Mouse (Mus musculus) megakaryocyte progenitor cell, adult 5-6 weeks (primary cell): ENCODE results near the gene Lrp5. TPM values are rescaled to one million over a fixed set of nuclear protein-coding genes. Genes with fewer than 3 reads are reported as not detected.

Experiments
- ATAC-seq: replicated peaks from 2 replicates; pipeline ENCODE4 v1.8.0; 2016; ENCODE audit warnings: mild to moderate bottlenecking, moderate TSS enrichment, inconsistent platforms; ENCODE audit not compliant: poor library complexity
- total RNA-seq, 2 experiments: library from RNA; stranded (forward) in 1 of 2; stranded (reverse) in 1 of 2; fragments of 157-497, 149-512 nt in 1 of 2; fragments of 200-1000 nt in 1 of 2; gene quantifications; 2 replicates each; pipeline versions ENCODE4 v1.2.3 to v1.2.4; 2015 to 2017

The Lrp5 gene
- 20.3 and 22.4 TPM in 2 replicates for total RNA-seq (2015)
- 17.3 and 20.4 TPM in 2 replicates for total RNA-seq (2017)

GRCm38 (mm10) chr19:3686215-3686894 is at the start of gene Lrp5:
Lrp5 (minus strand) TSS chr19:3686564.
- peak; percentile 35 for ATAC-seq

DNA sequence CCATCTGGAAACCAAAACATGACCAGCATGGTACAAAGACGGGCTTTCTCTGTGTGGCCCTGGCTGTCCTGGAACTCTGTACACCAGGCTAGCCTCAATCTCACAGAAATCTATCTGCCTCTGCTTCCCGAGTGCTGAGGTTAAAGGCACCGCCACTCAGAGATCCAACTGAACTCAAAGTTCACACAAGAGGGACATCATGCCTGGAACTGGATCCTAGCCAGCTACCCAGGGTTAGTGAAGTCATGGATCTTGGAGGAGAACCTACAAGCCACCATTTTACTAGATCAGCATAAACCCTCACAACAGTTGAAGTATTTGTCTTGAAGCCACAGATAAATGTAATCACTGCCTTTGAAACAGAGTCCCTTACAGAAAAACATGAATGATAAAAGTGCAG is 49.6 kb upstream of the Lrp5 start:
- no peak for ATAC-seq

GRCm38 (mm10) chr19:3730781-3731646 is 44.6 kb upstream of the Lrp5 start:
- 0 out of 2 replicates have a peak, but pooled peaks have one; percentile 29 for ATAC-seq

DNA sequence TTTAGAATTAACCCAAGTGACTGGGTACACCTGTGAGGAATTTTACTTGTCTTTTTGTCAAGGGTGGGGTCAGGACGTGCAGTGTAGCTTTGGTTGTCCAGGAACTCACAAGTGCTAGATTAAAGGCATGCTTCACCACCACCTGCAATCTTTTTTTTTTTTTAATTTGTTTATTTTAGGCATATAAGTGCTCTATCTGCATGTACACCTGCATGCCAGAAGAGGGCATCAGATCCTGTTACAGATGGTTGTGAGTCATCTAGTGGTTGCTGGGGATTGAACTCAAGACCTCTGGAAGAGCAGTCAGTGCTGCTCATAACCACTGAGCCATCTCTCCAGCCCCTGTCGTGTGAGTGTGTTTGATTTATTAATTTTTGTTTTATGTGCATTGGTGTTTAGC is 42.5 kb upstream of the Lrp5 start:
- ATAC-seq, result no peak

DNA sequence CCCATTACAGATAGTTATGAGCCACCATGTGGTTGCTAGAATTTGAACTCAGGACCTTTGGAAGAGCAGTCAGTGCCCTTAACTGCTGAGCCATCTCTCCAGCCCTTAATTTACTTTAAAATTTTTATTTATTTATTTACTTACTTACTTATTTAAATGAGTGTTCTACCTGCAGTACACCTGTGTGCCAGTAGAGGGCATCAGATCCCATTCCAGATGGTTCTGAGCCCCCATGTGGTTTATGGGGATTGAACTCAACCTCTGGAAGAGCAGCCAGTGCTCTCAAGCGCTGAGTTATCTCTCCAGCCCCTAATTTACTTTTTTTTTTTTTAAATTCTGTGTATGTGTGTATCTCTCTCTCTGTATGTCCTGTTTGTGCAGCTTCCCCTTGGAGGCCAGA is 38.4 kb upstream of the Lrp5 start:
- peak; percentile 69 for ATAC-seq

GRCm38 (mm10) chr19:3723904-3724303 is 37.5 kb upstream of the Lrp5 start:
- ATAC-seq, result peak; percentile 53

DNA sequence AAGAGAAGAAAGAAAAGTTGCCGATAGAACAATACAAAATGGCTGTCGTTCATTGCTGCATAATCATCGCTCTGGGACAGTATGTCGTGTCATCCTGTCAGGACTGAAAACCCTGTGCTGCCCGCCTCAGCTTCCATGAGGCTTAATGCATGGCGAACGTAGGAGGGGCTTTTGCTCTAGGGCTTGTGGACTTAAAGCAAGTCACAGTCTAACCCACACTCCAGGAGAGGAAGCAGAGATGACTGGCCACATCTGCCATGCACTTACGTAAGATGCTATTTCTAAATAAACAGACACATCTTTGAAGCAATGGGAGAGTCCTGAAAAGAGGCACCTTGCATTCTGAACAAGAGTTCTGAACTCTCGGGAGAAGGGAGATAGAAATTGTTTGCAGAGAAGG is 36.8 kb upstream of the Lrp5 start:
- peak; percentile 52 for ATAC-seq

GRCm38 (mm10) chr19:3719362-3719891 is 33.1 kb upstream of the Lrp5 start:
- peak; percentile 56 for ATAC-seq

DNA sequence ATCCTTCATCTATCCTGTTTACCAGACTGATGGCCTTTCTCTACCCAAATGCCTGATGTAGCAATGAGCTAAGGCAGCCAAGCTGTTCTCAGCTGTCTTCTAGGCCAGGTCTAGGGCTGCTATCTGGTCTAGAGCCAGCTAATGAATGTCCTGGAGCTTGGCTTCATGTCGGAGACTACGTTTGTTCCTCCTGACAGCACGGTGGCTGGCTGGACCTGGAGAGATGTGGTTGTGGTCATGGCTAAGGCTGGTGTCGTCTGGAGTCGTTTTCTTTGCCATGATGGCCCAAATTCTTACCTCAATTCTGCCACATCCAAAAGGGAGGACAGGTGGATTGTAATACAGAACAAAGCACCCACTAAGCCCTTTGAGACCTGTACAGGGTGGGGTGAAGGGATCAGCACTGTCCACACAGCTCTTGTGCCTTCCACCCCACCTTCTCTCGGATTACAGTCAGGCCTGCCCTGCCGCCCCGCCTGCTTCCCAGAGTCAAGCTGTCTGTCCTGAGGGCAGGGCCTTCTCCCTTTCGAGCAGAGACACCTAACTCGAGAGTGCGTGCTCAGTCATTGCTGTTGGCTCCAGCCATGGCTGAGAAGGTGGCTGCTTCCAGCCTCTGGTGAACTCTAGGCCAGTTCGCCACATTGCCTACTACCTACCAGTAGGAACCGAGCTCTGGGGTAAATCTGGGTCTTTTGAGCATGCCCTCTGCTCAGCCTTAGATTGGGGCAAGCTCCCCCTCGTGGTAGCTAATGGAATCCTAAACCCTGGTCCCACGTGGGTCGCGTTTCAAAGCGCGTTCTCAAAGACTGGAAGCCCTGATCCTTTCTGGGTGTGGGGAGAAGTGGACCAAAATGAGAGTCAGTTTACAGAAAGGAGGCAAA is 32.4 kb upstream of the Lrp5 start:
- ATAC-seq, result peak; percentile 72

GRCm38 (mm10) chr19:3714381-3714780 is 28.0 kb upstream of the Lrp5 start:
- ATAC-seq, result no peak

DNA sequence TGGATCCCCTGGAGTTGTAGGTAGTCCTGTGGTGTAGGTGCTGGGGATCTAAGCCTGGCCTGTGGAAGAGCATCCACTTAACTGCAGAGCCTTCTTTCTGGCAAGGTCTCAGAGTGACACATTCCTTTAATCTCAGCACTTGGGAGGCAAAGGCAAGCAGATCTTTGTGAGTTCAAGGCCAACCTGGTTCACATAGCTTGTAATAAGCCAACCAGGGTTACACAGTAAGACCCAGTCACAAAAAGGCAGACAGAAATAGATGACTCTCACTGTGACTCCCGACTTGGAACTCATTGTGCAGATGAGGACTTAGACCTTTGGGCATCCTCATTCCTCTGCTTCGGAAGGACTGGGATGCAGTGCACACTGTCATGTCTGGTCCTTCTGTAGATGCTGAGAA is 24.1 kb upstream of the Lrp5 start:
- ATAC-seq, result no peak

GRCm38 (mm10) chr19:3709013-3709787 is 22.8 kb upstream of the Lrp5 start:
- ATAC-seq, result no peak

GRCm38 (mm10) chr19:3708078-3709012 is 22.0 kb upstream of the Lrp5 start, which contains the start of gene 1810055G02Rik:
1810055G02Rik (plus strand) TSS chr19:3708293.
- peak; percentile 97 for ATAC-seq

DNA sequence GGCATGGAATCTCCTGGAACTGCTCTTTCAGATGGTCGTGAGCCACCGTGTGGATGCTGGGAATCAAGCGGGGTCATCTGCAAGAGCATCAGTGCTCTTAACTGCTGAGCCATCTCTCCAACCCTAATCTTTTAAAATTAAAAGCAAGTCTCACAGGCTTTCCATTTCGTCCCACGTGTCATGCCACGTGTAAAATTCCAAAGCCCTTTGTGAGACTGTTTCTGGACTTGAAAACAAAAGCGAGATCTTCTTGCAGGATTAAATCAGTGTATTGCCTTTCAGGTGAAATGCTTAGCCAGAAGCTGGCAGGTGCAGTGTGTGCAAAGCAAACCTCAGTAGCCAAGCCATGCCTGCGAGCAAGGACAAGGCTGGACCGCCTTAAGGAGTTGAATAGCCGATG is 21.2 kb upstream of the Lrp5 start:
- no peak for ATAC-seq

GRCm38 (mm10) chr19:3706258-3706657 is 19.9 kb upstream of the Lrp5 start:
- 0 out of 2 replicates have a peak, but pooled peaks have one; percentile 18 for ATAC-seq

DNA sequence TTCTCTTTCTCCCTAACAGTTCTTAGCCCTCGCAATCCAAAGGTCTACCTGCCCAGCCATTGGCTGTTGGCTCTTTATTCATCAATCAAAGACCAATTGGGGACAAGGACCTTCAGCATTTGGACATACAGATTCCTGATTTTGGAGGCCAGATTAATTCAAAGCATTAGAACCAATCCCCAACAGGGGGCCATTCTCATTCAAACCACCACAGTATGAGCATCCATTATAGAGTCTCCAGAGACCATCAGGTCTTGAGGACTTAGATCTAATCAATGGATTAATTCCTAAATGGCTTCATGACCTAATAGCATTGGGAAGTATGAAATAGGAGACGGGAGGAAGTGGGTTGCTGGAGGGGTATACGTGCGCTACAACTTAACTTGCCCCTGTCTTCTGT is 16.1 kb upstream of the Lrp5 start:
- no peak for ATAC-seq

DNA sequence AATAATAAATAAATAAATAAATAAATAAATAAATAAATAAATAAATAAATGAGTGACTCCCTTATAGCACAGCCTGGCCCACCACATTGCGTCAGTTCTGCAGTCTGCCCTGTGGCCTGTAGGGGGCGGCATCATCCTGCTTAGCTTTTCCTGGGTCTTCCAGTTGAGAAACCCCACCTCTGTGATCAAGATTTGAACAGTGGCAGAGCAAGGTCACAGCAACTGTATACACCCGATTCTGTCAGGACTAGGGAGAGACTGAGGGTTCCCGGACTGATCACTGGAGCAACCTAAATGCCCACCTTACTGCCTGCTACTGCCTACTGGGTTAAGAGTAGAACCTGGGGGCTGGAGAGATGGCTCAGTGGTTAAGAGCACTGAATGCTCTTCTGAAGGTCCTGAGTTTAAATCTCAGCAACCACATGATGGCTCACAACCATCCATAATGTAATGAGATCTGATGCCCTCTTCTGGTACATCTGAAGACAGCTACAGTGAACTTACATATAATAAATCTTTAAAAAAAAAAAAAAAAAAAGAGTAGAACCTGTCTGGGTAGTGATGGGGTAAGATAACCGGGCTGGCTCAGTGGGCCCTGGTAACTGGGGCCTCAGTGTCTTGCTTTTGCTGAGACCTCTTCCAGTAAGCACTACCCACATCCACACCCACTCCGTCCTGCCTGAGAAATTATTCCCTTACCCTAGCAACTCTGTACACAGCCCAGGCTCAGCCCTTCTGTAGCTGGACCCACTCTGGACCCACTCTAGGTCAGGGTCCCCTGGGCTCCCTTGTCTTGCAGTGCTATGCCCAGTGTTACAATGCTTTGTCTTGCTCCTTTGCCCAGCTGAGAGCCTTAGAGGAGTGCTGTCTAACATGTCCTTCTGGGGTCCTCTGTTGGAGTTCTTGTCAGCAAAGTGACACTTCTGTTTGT is 13.4 kb upstream of the Lrp5 start:
- peak; percentile 96 for ATAC-seq

DNA sequence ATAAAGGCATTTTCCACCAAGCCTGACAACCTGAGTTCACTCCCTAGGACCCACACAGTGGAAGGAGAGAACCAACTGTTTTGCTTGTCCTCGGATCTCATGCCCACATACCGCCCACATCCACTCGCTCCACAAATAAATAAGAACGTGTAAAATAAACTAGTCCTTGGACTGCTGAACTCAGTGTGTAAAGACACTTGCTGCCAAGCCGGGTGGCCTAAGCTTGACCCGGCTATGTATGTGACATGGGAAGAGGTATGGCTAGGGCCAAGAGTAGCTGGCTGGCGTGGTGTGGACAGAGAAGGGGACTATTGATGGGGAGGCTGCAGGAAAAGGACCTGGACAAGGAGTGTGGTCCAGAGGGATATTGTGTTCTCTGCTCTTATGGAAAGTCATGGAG is 11.7 kb upstream of the Lrp5 start:
- ATAC-seq, result no peak
